Mouse (Mus musculus) erythroid progenitor cell, adult 5-6 weeks (primary cell): ENCODE measurements around the gene Rab20. TPM values are rescaled to one million over a fixed set of nuclear protein-coding genes. Genes with fewer than 3 reads are reported as not detected.

ENCODE experiments used
- ATAC-seq: replicated peaks from 2 replicates; pipeline ENCODE4 v1.8.0; 2016; ENCODE audit warnings: moderate number of reproducible peaks, mild to moderate bottlenecking, moderate TSS enrichment, inconsistent platforms; ENCODE audit not compliant: poor library complexity, low FRiP score, severe bottlenecking
- total RNA-seq, 2 experiments: library from RNA; stranded (forward) in 1 of 2; stranded (reverse) in 1 of 2; fragments of 150-400 nt in 1 of 2; fragments of 186-747, 209-891 nt in 1 of 2; gene quantifications; 2 replicates each; pipeline versions ENCODE4 v1.2.3 to v1.2.4; 2015 to 2017; ENCODE audit warnings: low replicate concordance in 2 of 2

Rab20 gene
- total RNA-seq, 2 experiments from 2014 or later, result 2.8 TPM; not detected in 1

DNA sequence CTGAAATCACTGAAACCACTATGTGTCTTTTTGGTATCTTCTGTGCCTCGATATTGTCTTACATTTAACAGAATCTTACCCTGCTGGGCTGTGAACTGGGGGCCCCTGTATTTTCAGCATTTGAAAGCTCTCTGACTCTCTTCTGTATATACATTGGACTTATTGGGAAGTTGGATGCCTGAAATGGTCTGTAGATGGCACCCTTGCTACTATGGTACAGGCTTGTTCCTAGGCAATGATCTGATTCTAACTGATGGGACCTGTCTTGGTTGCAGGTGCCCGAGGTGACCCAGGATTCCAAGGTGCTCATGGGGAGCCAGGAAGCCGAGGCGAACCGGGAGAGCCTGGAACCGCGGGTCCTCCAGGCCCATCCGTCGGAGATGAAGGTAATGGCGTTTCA, 63.4 kb downstream of the Rab20 start:
- no peak for ATAC-seq

DNA sequence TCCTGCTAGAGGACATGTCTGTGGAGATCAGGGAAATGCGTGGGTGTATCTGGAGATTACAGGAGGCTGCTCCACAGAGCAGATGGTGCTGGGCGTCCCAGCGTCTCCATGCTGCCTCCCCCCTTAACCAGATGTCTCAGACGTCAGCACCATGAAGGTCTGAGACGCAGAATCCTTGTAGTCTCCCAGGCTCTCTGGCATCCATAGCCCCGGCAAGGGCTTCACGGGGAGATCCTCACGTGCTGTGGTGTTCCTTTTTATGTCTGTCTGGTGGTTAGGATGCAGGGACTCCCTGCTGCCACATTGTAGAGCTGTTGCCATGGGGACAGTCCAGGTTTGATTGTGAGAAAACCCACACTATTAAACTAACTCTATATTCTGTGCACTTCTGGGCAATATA, 64.2 kb downstream of the Rab20 start:
- ATAC-seq, result no peak

DNA sequence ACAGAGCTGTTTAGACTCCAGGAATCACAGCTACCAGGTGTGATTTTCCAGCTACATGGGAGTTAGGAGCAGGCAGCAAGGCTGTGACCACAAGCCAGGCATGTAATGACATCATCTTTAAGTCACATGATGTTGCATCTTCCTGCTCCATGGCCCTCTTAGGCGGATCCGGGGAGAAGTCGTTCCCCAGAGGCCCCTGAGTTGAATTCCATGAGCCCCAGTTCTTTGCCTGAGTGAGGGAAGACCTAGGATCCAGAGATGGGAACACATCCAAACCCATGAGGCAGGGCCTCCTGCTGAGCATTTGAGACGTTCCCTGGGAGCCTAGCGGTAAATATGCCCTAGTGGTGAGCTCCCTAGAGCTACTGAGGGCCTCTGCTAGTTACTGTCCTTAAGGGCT, 66.1 kb downstream of the Rab20 start:
- ATAC-seq, result no peak

DNA sequence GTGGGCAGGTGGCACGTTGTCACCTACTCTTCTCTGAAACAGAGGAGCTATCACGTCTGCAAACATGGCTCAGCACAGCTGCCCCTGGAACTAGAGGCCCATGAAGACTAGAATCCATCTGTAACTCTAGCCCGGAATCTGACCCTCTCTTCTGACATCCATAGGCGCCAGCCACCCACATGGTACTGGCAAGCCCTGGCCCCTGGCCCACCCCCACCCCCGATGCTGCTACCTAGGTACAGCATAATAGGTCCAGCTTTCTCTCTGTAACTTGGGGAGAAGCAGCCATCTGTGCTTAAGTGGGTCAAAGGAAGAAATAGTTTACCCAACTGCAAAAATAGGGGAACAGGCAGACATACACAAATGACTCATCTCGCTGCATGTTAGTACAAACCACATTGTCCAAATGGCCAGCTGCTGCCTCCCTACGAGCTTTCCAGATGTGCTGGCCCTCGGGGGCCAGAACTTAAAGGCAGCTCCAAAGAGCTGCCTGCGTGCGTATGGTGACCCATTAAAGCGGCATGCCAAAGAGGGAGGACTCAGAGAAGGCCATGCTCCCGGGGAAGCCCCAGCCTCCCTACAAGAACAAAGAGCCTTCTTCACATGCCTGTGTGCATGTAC, 66.9 kb downstream of the Rab20 start:
- no peak for ATAC-seq

- ATAC-seq, result no peak
Observed at GRCm38 (mm10) chr8:11405722-11406481, 72.6 kb downstream of the Rab20 start.

GRCm38 (mm10) chr8:11404614-11405013, 73.9 kb downstream of the Rab20 start:
- ATAC-seq, result no peak

DNA sequence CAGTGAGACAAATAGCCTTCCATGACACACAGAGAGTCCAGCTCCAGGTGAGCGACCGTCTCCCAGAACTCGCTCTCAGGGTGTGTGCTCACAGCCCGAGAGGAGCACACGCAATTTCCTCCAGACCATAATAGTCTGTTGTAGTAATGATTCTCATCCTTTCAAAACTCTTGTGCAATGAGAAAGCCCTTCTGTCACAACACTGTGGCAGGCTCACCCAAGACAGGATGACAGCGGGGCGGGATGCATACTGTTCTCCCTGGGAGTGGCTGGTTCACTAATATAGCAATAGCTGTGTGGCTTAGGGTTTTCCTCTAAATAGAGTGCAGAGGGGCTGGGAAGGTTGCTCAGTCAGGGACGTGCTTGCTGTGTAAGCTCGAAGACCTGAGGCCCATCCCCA, 74.7 kb downstream of the Rab20 start:
- no peak for ATAC-seq

Other genes with a start within 250 kb of the Rab20 start
- not detected in 2 replicates for gene Col4a2, start 165.9 kb downstream of the Rab20 start, total RNA-seq (2015; ENCODE audit: low replicate concordance)
- 0.23 and 0.39 TPM in 2 replicates for gene Col4a2, start 165.9 kb downstream of the Rab20 start, total RNA-seq (2017; ENCODE audit: low replicate concordance)
- gene Col4a1, start 165.9 kb downstream of the Rab20 start, total RNA-seq (2015; ENCODE audit: low replicate concordance), result 1.1 TPM in 1 of 2 replicates, not detected in the other
- 0.39 TPM in 1 of 2 replicates, not detected in the other for gene Col4a1, start 165.9 kb downstream of the Rab20 start, total RNA-seq (2017; ENCODE audit: low replicate concordance)
- 20.2 and 42.8 TPM in 2 replicates for gene Naxd, start 18.8 kb upstream of the Rab20 start, total RNA-seq (2015; ENCODE audit: low replicate concordance)
- gene Naxd, start 18.8 kb upstream of the Rab20 start, total RNA-seq (2017; ENCODE audit: low replicate concordance), result 12.9 and 24.0 TPM in 2 replicates
- gene Cars2, start 72.1 kb upstream of the Rab20 start, total RNA-seq (2015; ENCODE audit: low replicate concordance), result 6.1 and 44.4 TPM in 2 replicates
- 6.8 and 18.5 TPM in 2 replicates for gene Cars2, start 72.1 kb upstream of the Rab20 start, total RNA-seq (2017; ENCODE audit: low replicate concordance)
- 46.1 and 62.0 TPM in 2 replicates for gene Ing1, start 76.9 kb upstream of the Rab20 start, total RNA-seq (2015; ENCODE audit: low replicate concordance)
- 56.3 and 81.8 TPM in 2 replicates for gene Ing1, start 76.9 kb upstream of the Rab20 start, total RNA-seq (2017; ENCODE audit: low replicate concordance)
- gene Ankrd10, start 157.0 kb upstream of the Rab20 start, total RNA-seq (2015; ENCODE audit: low replicate concordance), result 10.1 and 30.2 TPM in 2 replicates
- gene Ankrd10, start 157.0 kb upstream of the Rab20 start, total RNA-seq (2017; ENCODE audit: low replicate concordance), result 6.4 and 11.2 TPM in 2 replicates
- not detected in 2 replicates for gene 1700016D06Rik, start 222.4 kb upstream of the Rab20 start, total RNA-seq (2015; ENCODE audit: low replicate concordance)
- not detected in 2 replicates for gene 1700016D06Rik, start 222.4 kb upstream of the Rab20 start, total RNA-seq (2017; ENCODE audit: low replicate concordance)
- 4.3 and 12.2 TPM in 2 replicates for gene Arhgef7, start 249.0 kb upstream of the Rab20 start, total RNA-seq (2015; ENCODE audit: low replicate concordance)
- 12.9 and 15.0 TPM in 2 replicates for gene Arhgef7, start 249.0 kb upstream of the Rab20 start, total RNA-seq (2017; ENCODE audit: low replicate concordance)